Mouse (Mus musculus): ENCODE measurements around the gene Uspl1.

DNA sequence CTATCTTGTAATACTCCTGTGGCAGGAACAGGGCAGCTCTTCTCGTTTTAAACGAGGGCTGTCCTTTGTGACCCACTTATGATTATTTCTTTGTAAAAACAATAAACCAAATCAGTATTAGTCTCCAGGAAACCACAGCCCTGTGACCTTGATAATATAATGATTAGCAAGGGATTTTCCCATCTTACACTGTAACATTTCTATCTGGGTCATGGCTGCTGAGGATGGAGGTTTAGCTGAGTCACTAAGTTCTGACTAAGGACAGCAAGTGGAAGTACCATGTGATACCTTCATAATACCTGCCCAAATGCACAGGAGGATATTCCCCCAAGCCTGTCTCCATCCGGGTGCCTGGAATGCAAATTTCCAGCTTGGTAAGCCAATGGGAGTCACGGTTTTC is 23.7 kb upstream of the Uspl1 start:
- no peak for TF ChIP-seq CTCF (IDR thresholded peaks at IDR 0.05; ENCODE audit: low read depth)
- no peak for TF ChIP-seq EP300 (optimal IDR thresholded peaks at IDR 0.05)

Data from stomach, postnatal 0 days (tissue).